Mouse (Mus musculus) stomach, embryonic 16.5 days (tissue): ENCODE measurements at regions not wholly inside any gene's neighbourhood (a gene's known extent, or its start where the extent isn't known, plus 50 kb on each side); places are given as distances from the start of the nearest gene placed in this dataset.

Experiments used
- ATAC-seq: fragments of 200-750 bp; cut with Nextera tagmentation; 2 replicates; pipeline ENCODE4 v1.8.0; 2017; ENCODE audit warnings: moderate number of reproducible peaks, moderate TSS enrichment; ENCODE audit not compliant: insufficient read depth, low FRiP score
- H3K27ac ChIP-seq: fragments of 300-500 bp; sonication (generic); 2 replicates; pipeline ENCODE4 v1.5.1; 2014; ENCODE audit warnings: low read length
- H3K27me3 ChIP-seq: fragments of 300-500 bp; sonication (generic); 2 replicates; pipeline ENCODE4 v1.6.1; 2014; ENCODE audit warnings: low read length, control low read depth, mixed read lengths; ENCODE audit not compliant: control insufficient read depth, insufficient read depth
- H3K36me3 ChIP-seq: fragments of 300-500 bp; sonication (generic); 2 replicates; pipeline ENCODE4 v1.6.1; 2014; ENCODE audit warnings: low read length; ENCODE audit not compliant: control insufficient read depth, insufficient read depth
- H3K4me1 ChIP-seq: fragments of 300-500 bp; sonication (generic); 2 replicates; pipeline ENCODE4 v1.6.1; 2014; ENCODE audit warnings: low read length, control low read depth, mixed read lengths; ENCODE audit not compliant: control insufficient read depth, insufficient read depth
- H3K4me2 ChIP-seq: fragments of 300-500 bp; sonication (generic); 2 replicates; pipeline ENCODE4 v1.6.1; 2014; ENCODE audit warnings: low read depth, low read length, mixed read lengths
- H3K4me3 ChIP-seq: fragments of 300-500 bp; sonication (generic); replicated peaks from 2 replicates; pipeline ENCODE4 v1.5.1; 2014; ENCODE audit warnings: mild to moderate bottlenecking, low read length
- H3K9ac ChIP-seq: fragments of 300-500 bp; sonication (generic); 2 replicates; pipeline ENCODE4 v1.6.1; 2014; ENCODE audit warnings: low read length
- H3K9me3 ChIP-seq: fragments of 300-500 bp; sonication (generic); replicated peaks from 2 replicates; pipeline ENCODE4 v1.6.1; 2016; ENCODE audit warnings: low read length, control low read depth; ENCODE audit not compliant: control insufficient read depth
- WGBS: fragments of 180-500 bp; shearing (Covaris S2); extraction: QIAGEN DNeasy Blood & Tissue Kit; methylation state at CpG from one replicate; pipeline ENCODE4 v1.1.7; 2014; 5-methylcytosine and 5-hydroxymethylcytosine counted together

- WGBS = 73% methylated on average over 2 of the region's 2 CpGs
- Histone ChIP-seq H3K4me1 (no peaks in the 10 kb centered on the region), H3K4me2 (no peak overlapping the region), H3K4me3 (no peak overlapping the region), H3K27ac (no peak overlapping the region), H3K9me3 (no peaks in the 10 kb centered on the region), H3K36me3 (no peaks in the 10 kb centered on the region), H3K9ac (no peak overlapping the region), H3K27me3 (no peaks in the 10 kb centered on the region)
- no peak for ATAC-seq
Measured at GRCm38 (mm10) chr10:66181231-66181630, 914.7 kb upstream of the Jmjd1c start.

GRCm38 (mm10) chr10:66183069-66183468 is 912.9 kb upstream of the Jmjd1c start:
- ATAC-seq = no peak
- H3K36me3 ChIP-seq = no peaks in the 10 kb centered on the region
- H3K4me2 ChIP-seq = no peak overlapping the region
- no peak overlapping the region for H3K9ac ChIP-seq
- no peak overlapping the region for H3K27ac ChIP-seq
- no peak overlapping the region for H3K4me3 ChIP-seq
- 80% methylated on average over 2 of the region's 2 CpGs for WGBS
- no peaks in the 10 kb centered on the region for H3K4me1 ChIP-seq
- no peaks in the 10 kb centered on the region for H3K27me3 ChIP-seq
- no peaks in the 10 kb centered on the region for H3K9me3 ChIP-seq

- H3K4me2 ChIP-seq = no peak overlapping the region
- H3K27me3 ChIP-seq = no peaks in the 10 kb centered on the region
- H3K4me1 ChIP-seq = no peaks in the 10 kb centered on the region
- no peaks in the 10 kb centered on the region for H3K36me3 ChIP-seq
- H3K27ac ChIP-seq = no peak overlapping the region
- H3K9me3 ChIP-seq = no peaks in the 10 kb centered on the region
- no peak overlapping the region for H3K4me3 ChIP-seq
- no peak for ATAC-seq
- 55% methylated on average over 1 of the region's 1 CpGs for WGBS
- H3K9ac ChIP-seq = no peak overlapping the region
Measured at GRCm38 (mm10) chr10:66187038-66187437, 908.9 kb upstream of the Jmjd1c start.

- Histone ChIP-seq H3K27ac (no peak overlapping the region), H3K4me3 (no peak overlapping the region), H3K4me2 (no peak overlapping the region), H3K9ac (no peak overlapping the region), H3K9me3 (no peaks in the 10 kb centered on the region), H3K36me3 (no peaks in the 10 kb centered on the region), H3K4me1 (no peaks in the 10 kb centered on the region), H3K27me3 (no peaks in the 10 kb centered on the region)
- WGBS = 47% methylated on average over 4 of the region's 4 CpGs
- ATAC-seq = no peak
Measured at GRCm38 (mm10) chr10:66201115-66201514, 894.8 kb upstream of the Jmjd1c start.

GRCm38 (mm10) chr10:66228123-66228522 is 867.8 kb upstream of the Jmjd1c start:
- H3K27me3 ChIP-seq = no peaks in the 10 kb centered on the region
- no peaks in the 10 kb centered on the region for H3K4me1 ChIP-seq
- WGBS = 52% methylated on average over 2 of the region's 2 CpGs
- no peak overlapping the region for H3K9ac ChIP-seq
- H3K9me3 ChIP-seq = no peaks in the 10 kb centered on the region
- no peak overlapping the region for H3K4me2 ChIP-seq
- H3K36me3 ChIP-seq = no peaks in the 10 kb centered on the region
- no peak overlapping the region for H3K4me3 ChIP-seq
- no peak for ATAC-seq
- no peak overlapping the region for H3K27ac ChIP-seq

- Histone ChIP-seq H3K9me3 (no peaks in the 10 kb centered on the region), H3K9ac (no peak overlapping the region), H3K27me3 (no peaks in the 10 kb centered on the region), H3K4me1 (no peaks in the 10 kb centered on the region), H3K4me2 (no peak overlapping the region), H3K4me3 (no peak overlapping the region), H3K27ac (no peak overlapping the region), H3K36me3 (no peaks in the 10 kb centered on the region)
- no peak for ATAC-seq
- WGBS = 71% methylated on average over 2 of the region's 2 CpGs
Measured at GRCm38 (mm10) chr10:66234370-66234916, 861.5 kb upstream of the Jmjd1c start.

- Histone ChIP-seq H3K9me3 (no peaks in the 10 kb centered on the region), H3K27me3 (no peaks in the 10 kb centered on the region)
Measured at GRCm38 (mm10) chr10:66256377-66256776, 839.5 kb upstream of the Jmjd1c start.

GRCm38 (mm10) chr10:66270647-66271270 is 825.2 kb upstream of the Jmjd1c start:
- Histone ChIP-seq H3K27me3 (no peaks in the 10 kb centered on the region), H3K9ac (no peak overlapping the region), H3K27ac (no peak overlapping the region), H3K4me1 (no peaks in the 10 kb centered on the region), H3K9me3 (no peaks in the 10 kb centered on the region), H3K4me2 (no peak overlapping the region), H3K36me3 (no peaks in the 10 kb centered on the region), H3K4me3 (no peak overlapping the region)
- 76% methylated on average over 4 of the region's 4 CpGs for WGBS
- ATAC-seq = no peak

More at GRCm38 (mm10) chr10:66256377-66256776, 839.5 kb upstream of the Jmjd1c start:
- no peak for ATAC-seq
- Histone ChIP-seq H3K27ac (no peak overlapping the region), H3K4me3 (no peak overlapping the region), H3K9ac (no peak overlapping the region), H3K4me1 (no peaks in the 10 kb centered on the region), H3K4me2 (no peak overlapping the region), H3K36me3 (no peaks in the 10 kb centered on the region)
- 64% methylated on average over 5 of the region's 5 CpGs for WGBS

- WGBS = 61% methylated on average over 4 of the region's 4 CpGs
- Histone ChIP-seq H3K4me3 (no peak overlapping the region), H3K9ac (no peak overlapping the region), H3K36me3 (no peaks in the 10 kb centered on the region), H3K9me3 (no peaks in the 10 kb centered on the region), H3K4me2 (no peak overlapping the region), H3K27ac (no peak overlapping the region), H3K4me1 (no peaks in the 10 kb centered on the region), H3K27me3 (no peaks in the 10 kb centered on the region)
- ATAC-seq = no peak
Measured at GRCm38 (mm10) chr10:66295628-66296027, 800.3 kb upstream of the Jmjd1c start.
